Mouse (Mus musculus): ENCODE measurements at regions not wholly inside any gene's neighbourhood (a gene's known extent, or its start where the extent isn't known, plus 50 kb on each side); places are given as distances from the start of the nearest gene placed in this dataset.

DNA sequence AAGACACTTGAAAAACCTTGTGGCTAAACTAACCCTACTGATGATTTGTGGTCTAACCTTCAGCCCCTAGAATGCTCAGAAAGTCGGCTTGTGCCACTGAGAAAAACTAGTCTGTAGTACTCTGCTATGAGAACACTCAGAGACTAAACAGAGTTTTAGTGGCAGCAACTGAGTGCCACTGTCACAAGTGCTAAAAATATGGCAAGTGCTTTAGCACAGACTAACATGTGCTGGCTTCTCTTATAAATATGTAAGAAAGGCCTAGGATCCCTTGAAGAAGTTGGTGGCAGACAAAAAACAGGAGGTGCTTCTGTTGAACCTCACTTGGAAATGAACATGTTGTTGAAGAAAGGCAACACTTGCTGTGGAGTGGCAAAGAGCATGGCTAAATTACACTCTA is 1052.9 kb downstream of the Gsdmc2 start:
- DNase-seq (ENCODE audit: low spot score in 2 of 2): no peak

DNA sequence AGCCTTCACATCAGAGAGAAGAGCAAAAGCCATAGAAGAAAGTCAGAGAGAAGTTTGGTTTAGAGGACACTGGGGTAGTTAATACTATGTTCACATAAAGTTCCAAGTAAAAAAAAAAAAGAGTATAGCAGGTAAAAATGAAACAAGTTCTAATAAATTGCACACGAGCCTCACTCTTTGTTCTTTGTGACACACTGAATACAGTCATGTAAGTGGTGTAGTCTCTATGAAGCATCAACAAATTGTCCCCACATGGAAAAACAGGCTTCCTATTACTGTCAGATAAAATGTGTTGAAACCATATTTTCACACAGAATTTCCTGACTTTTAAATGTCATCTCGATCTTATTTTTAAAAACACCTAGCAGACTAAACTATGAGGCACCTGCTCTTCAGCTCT is 1057.2 kb downstream of the Gsdmc2 start:
- no peak for DNase-seq (ENCODE audit: low spot score in 2 of 2)

DNA sequence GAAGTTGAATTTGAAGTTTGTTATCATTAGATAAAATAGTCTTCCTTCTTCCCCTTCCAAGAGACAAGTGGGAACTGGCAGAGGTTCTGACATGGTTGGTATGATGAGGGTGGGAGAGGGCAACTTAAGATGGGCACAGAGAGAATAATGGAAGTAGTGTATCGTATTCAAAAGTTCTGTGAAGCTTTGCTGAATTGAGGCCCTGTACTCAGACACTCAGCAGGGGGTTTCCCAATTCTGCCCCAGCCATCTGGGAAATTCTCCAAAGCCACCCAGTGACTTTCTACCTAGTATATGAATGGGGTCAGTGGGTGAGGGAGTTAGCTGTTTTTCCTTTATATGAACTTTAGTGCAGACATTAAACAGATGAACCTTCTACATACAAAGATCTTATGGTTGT is 1058.7 kb downstream of the Gsdmc2 start:
- DNase-seq (ENCODE audit: low spot score in 2 of 2): no peak

DNA sequence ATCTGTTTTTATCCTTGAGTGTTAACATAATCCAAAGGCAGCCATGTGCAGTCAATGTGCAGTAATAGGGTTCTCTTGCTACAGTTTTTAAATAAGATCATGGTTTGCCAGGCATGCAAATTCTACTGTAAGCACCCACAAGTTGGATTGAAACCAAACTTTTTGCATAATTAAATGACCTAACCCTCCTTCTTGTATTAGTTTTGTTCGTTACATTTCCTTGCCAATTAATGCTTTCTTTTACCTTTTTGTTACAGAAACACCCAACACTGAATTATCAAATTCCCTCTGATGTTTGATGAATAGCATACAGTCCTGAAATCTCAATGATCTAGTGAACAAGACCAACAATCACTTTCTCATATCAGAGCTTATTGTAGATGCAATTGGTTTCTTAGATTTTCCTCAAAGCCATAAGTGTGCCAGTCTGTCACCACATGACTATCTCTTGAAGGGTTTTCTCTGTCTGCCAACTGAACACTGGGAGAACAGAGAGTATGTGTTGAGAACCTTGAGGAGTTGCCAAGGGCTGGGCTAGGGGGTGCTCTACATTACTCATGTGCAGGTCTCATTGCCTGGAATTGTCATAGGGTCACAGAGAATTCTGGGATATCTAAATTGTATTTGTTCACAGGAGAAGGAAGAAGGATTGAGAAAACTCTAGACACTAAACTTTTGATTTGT is 1060.4 kb downstream of the Gsdmc2 start:
- no peak for DNase-seq (ENCODE audit: low spot score in 2 of 2)

DNA sequence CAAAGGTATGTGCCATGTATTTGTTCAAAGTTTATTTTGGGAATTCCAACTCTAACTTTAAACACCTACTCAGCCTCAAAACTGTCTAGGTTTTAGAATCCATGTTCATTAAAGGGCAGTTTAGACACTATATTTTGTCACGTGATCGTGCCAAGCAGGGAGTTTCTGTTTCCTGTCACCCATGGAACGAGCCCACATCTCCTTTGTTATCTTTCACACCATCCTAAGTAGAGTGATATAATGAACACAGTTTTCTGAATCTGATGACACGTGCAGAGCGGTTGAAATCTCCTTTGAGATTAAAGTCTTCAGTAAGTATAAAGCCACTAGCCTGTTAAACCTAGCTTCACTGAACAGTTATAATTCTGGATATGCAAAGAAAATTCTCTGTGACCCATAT is 1066.1 kb downstream of the Gsdmc2 start:
- no peak for DNase-seq (ENCODE audit: low spot score in 2 of 2)

DNA sequence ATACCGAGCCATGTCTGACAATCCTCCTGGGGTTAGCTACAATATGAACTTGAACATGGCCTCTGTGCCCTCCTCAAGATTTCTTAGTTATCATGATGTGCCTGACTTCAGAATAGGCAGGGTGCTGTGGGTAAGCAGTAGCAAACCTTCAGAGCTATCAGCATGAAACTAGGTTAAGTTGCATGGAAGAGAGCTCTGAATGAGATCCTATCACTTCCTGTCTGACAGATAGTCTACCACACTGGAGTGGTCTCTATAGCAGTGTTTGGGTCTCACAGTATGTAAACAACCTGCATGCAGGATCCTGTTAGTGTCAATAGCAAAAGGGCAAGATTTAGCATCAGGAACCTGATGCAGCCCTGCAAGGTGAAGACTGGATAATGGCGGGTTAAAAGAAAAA is 1092.3 kb downstream of the Gsdmc2 start:
- no peak for DNase-seq (ENCODE audit: low spot score in 2 of 2)

DNA sequence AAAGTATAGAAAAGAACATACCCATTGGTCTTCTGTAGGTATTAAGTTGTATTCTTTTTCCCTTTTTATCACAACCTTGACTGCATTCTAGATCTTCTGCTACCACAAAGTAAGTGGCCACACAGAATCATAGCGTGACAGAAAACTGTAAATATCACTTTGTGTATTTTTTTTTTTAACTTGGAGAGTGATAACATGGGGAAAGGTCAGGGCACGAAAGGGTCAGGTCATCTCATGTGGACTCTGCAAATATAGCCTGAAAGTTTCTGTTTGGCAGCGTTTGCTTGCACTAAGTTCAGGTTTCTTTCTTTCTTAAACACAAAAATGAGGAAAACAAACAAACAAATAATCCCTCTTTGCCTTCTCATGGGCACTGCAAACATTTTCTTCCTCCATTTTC is 1101.1 kb downstream of the Gsdmc2 start:
- no peak for DNase-seq (ENCODE audit: low spot score in 2 of 2)

DNA sequence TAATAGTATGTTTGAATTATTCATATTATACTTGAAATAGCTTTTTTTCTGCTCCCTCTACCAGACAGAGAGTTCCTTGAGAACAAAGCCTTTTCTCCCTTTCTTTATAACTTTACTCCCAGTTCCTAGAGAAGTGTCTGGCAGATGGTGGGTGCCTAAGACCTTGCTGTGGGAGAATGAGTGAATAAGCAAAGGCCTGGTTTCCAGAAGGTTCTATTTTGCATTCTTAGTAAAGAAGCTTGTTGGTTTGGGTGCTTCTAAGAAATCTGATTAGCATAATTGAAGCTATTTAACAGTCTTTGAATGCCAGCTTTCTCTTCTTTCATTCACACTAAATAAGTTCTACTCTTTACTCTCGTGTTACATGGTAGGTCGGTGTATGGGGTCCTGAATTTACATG is 1104.2 kb downstream of the Gsdmc2 start:
- DNase-seq (ENCODE audit: low spot score in 2 of 2): no peak

DNA sequence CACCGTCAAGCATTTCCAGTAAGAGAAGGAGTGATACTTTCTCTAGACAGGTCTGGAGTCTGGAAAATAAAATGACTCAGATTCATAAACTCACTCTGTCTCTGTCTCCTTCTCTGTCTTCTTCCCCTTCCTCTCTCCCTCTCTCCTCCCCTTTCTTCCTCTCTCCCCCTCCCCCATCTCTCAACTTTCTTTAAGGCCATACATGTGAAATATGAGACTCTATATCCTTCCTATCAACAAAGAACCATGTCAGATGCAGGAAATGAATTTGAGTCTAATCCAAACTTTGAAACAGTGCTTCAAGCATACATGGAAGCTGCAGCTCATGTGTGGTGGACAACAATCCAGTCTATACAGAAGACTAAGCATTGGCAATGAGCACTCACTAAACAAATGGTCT is 1109.6 kb downstream of the Gsdmc2 start:
- no peak for DNase-seq (ENCODE audit: low spot score in 2 of 2)

DNA sequence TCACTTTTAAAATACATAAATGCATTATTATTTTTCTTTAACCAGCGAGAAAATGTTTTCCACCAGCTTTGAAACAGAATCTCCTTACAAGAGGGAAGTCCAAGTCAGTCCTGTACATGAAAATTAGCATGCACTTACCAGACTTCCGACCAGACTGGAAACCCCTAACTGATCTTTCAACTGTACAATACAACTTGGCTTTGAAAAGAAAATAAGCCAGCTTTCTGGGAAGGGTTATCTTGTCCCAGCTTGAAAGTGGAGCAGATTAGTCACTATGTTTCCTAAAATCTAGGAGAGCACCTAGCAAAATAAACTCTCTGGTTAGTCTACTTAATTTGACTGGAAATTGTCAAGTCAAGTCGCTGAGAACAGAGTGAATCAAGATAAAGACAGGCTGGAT is 1110.1 kb downstream of the Gsdmc2 start:
- DNase-seq (ENCODE audit: low spot score in 2 of 2): no peak

DNA sequence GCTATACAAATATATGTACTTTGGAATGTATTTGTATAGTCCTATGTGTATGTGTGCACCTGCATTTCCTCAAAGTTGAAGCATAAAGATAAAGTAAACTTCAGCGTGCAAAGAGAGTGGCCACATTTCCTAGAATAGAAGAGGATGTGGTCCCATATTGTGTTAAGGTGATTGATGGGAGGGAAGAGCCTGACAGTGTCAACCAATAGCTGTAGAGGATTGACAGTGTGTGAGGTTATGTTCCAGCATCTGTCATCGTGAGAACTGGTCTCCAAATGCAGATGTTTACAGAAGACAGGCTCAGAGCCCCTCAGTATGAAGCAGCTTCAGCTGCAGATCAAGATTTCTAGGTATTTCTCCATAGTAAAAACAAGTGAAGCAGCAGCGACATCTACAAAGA is 1114.5 kb downstream of the Gsdmc2 start:
- DNase-seq (ENCODE audit: low spot score in 2 of 2): no peak

DNA sequence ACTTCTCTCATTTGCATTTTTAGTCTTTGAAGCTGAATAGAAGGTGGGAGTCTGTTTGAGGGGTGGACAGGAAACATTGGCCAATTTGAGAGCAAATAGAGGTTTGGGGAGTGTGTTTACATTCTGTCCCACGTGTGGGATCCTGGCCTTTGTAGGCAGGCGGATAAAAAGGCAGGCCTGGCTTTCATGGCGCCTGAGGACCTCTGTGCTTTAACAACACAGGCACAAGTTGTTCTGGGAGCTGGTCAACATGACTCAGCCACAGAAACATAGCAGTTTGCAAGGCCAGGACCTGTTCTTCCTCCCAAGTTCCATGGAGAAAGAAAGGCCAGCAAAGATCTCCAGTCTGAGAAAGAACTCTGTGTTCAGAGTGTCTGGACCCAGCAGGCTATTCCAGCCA is 1130.7 kb downstream of the Gsdmc2 start:
- no peak for DNase-seq (ENCODE audit: low spot score in 2 of 2)

DNA sequence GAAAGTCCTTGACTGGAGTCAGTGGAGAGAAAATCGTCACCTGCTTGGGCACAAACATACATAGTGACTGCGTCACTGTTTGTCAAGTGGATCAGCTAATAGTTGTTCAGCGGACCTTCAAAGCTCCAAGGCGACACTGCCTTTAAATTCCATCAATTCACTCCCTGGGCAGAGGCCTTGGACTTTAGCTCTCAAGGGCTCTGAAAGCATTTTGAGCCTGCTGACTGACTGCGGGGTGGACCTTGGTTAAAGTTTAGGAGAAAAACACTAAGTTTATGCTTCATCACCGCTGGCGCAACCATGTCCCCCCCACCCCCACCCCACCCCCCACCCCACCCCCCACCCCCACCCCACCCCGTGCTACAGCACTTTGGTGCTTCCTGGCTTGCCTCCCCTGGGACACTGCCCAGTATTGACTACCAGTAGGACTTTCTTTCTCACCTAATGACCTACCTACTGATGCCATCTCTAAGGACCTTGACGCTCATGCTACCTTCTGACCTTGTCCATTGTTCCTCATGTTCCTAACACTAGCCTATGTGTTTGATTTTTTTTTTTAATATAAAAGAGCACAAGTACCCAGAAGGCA is 1132.3 kb downstream of the Gsdmc2 start:
- DNase-seq (ENCODE audit: low spot score in 2 of 2): no peak

DNA sequence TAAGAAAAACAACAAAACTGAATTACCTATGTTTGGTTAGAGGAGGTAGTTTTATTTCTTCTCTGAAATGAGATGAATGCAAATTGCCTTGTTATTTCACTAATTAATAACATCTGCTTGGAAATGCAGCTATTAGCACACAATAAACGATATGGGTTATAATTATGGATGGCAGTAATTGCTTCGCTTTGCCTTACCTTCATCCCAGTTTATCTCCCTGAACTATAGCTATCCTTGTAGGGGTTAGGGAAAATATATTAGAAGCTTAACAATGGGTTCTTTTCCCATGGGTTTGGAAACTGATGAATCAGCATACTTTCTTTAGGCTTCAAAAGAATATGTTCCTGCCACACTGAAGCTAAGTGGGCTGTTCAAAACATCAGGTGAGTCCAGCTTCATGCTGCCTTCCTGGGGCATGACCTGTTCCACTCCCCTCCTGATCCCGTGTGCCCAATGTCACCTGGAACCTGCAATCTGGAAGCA is 1132.9 kb downstream of the Gsdmc2 start:
- no peak for DNase-seq (ENCODE audit: low spot score in 2 of 2)

DNA sequence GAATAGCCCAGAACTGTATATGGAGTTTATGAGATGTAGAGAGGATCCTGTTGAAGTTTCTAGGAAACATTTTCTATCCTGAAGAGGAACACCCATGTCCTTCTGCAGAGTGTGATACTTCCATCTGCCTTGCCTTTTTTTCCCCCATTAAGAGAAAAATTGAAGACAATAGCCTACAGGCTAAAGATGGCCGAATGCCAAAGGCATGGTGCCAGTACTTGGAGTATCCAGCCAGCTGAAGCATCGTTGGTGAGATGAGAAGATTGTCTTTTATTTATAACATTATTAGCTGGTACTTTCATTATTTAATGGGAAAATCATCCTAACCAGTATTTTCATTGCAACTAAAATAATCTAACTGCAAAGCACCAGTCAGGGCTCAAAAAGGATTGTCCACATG is 1135.4 kb downstream of the Gsdmc2 start:
- DNase-seq (ENCODE audit: low spot score in 2 of 2): peak in 1 of 2 experiments; percentile 2

DNA sequence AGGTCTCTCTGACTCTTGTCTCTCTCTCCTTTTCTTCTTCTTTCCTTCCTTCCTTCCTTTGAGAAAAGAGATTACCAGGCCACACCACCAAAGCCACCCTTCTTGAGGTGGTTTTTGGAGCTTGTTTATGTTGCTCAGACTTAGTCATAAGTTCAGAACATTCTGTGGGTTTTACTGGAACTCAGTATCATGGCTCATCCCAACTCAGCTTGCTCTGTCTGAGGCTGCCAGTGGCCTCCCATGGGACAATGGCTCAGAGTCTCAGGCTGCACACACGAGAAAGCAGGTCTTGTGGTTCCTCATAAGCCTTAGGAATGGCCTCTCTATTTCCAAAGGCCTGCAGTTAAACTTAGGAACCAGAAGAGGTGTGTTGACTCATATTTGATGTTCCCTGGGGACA is 1146.4 kb downstream of the Gsdmc2 start:
- DNase-seq (ENCODE audit: low spot score in 2 of 2): no peak

DNA sequence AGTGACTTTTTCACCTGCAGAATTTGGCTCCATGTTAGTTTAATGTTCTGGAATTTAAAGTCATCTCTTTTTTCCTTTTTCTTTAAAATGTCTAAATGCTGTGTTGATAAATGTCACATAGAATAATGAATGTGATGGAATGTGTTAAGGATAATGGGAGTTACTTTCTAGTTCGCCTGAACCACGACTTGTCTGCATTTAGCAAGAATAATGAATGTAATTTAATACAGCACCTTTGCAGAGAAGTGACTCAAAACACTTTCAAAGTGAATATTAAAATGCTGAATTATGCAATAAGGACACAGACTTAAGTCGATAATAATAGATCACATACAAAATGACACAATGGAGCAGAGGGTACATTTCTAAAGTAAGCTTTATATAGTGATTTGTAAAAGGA is 1150.2 kb downstream of the Gsdmc2 start:
- no peak for DNase-seq (ENCODE audit: low spot score in 2 of 2)

DNA sequence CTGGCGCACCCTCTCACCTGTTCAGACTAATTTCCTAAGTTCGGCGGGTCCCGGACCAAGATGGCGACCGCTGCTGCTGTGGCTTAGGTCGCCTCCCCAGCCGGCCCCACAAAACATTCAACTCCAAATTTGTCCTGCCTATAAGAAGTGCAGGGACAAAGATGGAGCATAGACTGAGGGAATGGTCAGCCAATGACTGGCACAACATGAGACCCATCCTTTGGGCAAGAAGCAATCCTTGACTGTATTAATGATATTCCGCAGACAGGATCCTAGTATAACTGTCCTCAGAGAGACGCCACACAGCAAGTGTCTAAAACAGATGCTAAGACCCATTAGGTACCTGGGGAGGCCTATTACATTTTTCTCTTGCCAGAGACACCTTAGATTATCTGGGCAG is 1151.3 kb downstream of the Gsdmc2 start:
- no peak for DNase-seq (ENCODE audit: low spot score in 2 of 2)

DNA sequence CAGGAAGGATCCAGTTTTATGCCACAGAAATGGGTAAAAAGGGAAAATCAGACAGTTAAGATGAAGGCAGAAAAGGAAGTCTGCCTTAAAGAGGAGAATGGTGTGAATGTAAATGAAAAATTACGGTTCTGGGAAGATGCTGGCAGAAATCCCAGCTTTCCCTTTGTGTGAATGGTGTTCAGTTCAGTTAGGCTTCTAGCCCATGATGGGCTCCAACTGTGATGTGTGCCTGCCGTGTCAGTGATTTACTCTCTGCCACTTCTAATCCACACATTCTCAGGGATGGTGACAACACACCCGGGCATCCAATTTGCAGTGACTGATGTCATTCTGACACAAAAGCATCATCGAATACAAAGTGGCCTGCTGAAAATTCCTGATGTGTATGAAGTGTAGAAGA is 1171.6 kb downstream of the Gsdmc2 start:
- peak in 1 of 2 experiments; percentile 1 for DNase-seq (ENCODE audit: low spot score in 2 of 2)

DNA sequence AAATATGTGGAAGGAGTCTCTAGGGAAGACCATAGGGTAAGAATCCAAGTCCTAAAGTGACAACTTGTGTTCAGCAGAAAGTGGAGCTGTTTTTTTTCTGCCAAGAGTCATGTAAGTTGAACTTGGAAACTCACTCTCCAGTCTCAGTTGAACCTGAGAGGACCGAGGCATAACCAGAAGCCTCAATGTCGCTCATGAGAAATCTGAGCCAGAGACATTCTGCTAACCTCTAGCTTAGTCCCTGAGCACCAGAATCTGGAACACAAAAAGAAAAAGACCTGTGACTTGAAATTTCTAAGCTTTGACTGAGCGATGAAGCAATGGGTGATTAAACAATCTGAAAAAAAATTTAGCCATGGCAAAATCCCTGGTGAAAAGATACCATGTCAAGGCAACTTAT is 1175.0 kb downstream of the Gsdmc2 start:
- DNase-seq (ENCODE audit: low spot score in 2 of 2): no peak

DNA sequence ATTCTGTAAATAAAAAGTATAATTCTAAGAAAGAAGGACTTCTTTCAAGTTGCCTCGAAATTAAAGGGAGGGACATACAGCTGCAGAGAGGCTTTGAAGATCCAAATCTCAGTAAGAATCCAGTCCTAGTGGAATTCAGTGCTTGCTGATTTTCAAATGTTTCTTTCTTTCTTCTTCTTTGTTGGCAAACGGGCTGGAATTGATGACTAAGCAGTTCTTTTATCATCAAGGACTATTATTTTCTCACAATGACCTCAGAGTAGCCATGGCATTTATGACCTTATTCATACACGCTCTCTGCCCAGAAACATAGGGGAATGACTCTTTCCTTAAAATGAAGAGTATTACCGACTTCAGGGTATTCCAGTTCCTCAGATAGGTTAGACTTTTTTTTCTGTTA is 1185.9 kb downstream of the Gsdmc2 start:
- no peak for DNase-seq (ENCODE audit: low spot score in 2 of 2)

DNA sequence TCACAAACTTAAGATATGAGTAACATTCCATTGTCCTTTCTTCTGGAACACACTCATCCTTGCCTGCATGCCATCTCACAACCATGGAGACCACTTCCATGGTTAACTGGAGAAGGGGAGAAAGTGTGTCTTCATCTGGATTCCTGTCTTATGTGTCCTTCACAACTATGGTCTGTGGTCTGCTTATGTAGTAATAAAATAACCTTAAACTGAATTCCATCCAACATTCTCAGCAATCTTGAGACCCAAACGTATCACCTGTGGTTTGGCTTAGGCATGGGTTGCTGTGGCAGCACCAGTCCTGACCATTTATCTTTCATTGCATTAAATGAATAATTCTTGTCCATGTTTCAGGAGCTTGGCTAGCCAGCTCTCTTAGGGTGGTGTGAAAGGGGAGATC is 1186.3 kb downstream of the Gsdmc2 start:
- no peak for DNase-seq (ENCODE audit: low spot score in 2 of 2)

DNA sequence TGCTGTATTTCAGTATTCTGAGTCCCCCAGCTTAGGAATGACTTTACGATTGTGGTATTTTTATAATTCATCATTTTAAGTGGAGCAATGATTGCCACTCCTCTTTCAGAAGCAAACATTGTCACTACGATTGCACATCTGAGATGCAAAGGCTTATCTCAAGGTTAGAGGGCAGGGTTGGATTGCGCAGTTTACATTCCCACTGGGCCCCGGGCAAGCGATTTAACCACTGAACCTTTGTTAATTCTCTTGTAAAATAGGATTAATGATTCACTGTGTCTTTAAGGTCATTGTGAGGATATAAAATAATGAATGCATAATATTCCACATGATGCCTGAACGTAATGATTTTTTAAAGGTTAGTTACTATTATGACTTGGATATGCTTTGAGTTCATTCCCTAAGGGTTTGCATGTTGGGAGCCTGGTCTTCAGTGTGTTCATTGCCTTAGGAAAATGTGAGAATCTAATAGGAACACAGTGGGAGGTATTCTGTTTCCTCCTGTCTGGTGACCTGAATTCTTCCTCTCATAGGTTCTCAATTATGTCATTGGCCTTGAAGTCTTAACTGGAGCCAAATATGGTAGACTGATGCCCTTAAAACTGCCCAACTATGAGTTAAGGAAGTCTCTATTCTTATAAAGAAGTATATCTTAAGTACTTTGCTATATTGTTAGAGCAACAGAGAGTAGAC is 1198.4 kb downstream of the Gsdmc2 start:
- DNase-seq (ENCODE audit: low spot score in 2 of 2): no peak
